Mouse (Mus musculus) A20 (cell line): ENCODE measurements at regions not wholly inside any gene's neighbourhood (a gene's known extent, or its start where the extent isn't known, plus 50 kb on each side); places are given as distances from the start of the nearest gene placed in this dataset.
"Not testable (repeated sequence)": the region's sequence is repeated elsewhere in the genome, so short reads cannot be mapped to it uniquely, and the experiment has no call there.

Experiments
- DNase-seq: peaks from one replicate; pipeline ENCODE4 v3.0.0-alpha.2; 2011; ENCODE audit warnings: low read depth, low spot score

DNA sequence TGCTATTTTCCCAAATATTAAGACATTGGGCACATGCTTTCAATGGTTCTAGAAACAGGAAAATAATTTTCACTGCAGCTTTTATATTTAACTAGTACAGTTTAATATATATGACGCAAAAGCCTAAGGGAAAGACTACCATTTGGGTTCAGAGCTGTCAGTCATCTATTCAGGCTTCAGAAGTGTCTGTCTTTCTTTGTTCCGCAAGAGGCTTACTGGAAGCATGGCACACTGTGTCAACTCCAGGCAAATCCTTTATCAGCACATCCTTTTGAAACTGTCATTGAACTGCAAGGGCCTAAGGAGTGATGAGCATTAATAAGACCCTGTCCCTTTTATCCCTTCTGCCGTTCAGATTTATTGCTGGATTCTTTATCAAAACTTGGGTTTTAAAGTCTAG, 158.2 kb downstream of the Gm5152 start:
- not testable (repeated sequence) for DNase-seq

GRCm38 (mm10) chr5:10055440-10055839, 190.9 kb downstream of the Gm5152 start:
- no peak for DNase-seq

- peak; percentile 63 for DNase-seq
Observed at GRCm38 (mm10) chr5:10054621-10055364, 191.5 kb downstream of the Gm5152 start.

GRCm38 (mm10) chr5:10041635-10042034, 204.7 kb downstream of the Gm5152 start:
- DNase-seq, result no peak

GRCm38 (mm10) chr5:10025129-10025528, 221.2 kb downstream of the Gm5152 start:
- not testable (repeated sequence) for DNase-seq
